Mouse (Mus musculus): ENCODE results near the gene Kpna1.

GRCm38 (mm10) chr16:36068356-36068755, 89.8 kb downstream of the Kpna1 start:
- TF ChIP-seq CTCF (IDR thresholded peaks at IDR 0.05; ENCODE audit: low read depth), result no peak
- TF ChIP-seq EP300 (IDR thresholded peaks at IDR 0.05; ENCODE audit: low read depth), result no peak

Data from heart, postnatal 0 days (tissue).